Mouse (Mus musculus) erythroblast, adult 5-6 weeks (primary cell): ENCODE results near the gene Hoxc12. TPM values are rescaled to one million over a fixed set of nuclear protein-coding genes. Genes with fewer than 3 reads are reported as not detected.

Source experiments
- ATAC-seq: replicated peaks from 2 replicates; pipeline ENCODE4 v1.8.0; 2016; ENCODE audit warnings: moderate number of reproducible peaks, mild to moderate bottlenecking, moderate TSS enrichment, inconsistent platforms; ENCODE audit not compliant: poor library complexity, low FRiP score, severe bottlenecking
- total RNA-seq, 2 experiments: library from RNA; stranded (forward) in 1 of 2; stranded (reverse) in 1 of 2; fragments of 150-400 nt in 1 of 2; fragments of 200-764, 138-1000 nt in 1 of 2; gene quantifications; 2 replicates each; pipeline versions ENCODE4 v1.2.3 to v1.2.4; 2015 to 2017; ENCODE audit warnings: low replicate concordance in 2 of 2

Gene Hoxc12
- total RNA-seq, 2 experiments from 2014 or later, result not detected

DNA sequence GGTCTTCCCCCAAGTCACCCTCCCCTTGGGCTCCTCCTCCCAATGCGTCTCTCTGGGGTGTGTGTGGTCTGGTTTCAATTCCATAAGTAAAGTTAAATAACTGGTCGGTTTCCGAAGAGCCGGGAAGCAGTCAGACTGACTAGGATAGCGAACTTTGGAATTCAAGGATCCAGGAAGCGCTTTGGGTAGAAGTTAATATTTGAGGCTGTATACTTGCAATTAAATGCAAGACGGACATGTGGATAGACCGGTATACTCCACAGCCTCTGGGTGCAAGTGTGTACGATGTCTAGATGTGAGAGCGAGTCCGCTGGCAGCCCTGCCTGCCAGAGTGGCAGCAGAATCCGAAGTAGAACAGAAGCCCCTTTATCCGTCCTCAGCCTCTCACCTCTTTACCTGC is 25.9 kb downstream of the Hoxc12 start:
- ATAC-seq, result no peak

DNA sequence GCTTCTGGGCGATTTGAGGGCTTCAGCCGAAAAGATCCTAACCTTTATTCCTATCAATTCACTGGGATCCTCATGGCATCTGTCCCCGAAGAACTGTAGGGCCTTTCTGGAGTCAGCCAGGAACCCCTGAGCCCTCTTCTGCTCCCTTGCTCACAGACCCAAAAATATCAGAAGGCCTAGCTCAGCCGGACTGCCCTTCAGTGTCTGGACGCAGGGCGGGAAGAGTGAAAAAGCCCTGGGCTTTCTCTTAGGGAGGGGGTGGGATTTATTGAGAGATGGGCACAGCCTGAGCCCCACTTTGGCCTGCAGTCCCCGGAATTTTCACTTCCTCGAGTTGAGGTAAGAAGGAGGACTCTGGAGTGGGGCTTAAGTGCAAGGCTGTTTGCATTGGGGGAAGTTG is 26.7 kb downstream of the Hoxc12 start:
- no peak for ATAC-seq

DNA sequence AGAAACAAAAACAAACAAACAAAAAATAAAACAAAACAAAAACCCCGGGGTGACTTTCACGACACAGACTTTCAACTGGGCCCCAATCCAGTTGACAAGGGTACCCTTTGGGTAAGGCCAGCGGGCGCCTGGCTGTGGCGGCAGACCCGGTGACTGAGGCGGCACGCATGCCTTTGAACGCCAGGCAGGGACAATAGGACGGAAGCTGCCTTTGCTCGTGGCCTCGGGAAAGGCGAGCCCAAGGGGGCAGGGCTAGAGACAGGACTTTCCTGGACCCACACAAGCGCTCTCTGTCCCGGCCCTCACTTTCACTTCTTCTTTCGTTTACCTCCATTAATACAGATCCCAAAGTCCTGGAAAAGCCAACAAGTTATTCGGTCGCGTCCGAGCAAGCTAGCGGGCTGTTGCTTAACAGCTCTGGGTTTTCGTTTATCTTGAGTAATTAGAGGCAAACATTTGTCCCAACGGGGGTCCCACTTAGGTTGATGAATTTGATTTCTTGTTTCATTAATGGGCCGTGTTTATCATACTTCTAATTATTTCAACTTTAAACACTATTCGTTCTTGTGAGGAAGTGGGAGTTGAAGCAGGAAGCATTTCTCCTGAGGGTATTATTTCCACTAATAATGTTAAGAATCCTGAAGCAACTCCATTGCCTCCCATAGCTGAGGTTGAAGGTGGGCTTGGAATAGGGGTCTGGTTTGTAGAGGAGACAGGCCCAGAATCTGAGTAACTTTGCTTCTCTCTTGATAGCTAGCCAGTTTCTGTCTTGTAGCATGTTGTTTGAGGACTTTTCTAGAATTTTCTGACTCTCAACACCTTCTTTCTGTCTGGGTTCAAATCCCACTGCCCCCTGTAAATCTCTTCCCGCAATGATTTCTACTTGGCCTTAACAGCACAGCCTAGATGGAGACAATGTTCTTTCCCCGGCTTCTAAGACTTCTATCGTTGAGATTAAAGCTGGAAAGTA is 27.4 kb downstream of the Hoxc12 start:
- no peak for ATAC-seq

DNA sequence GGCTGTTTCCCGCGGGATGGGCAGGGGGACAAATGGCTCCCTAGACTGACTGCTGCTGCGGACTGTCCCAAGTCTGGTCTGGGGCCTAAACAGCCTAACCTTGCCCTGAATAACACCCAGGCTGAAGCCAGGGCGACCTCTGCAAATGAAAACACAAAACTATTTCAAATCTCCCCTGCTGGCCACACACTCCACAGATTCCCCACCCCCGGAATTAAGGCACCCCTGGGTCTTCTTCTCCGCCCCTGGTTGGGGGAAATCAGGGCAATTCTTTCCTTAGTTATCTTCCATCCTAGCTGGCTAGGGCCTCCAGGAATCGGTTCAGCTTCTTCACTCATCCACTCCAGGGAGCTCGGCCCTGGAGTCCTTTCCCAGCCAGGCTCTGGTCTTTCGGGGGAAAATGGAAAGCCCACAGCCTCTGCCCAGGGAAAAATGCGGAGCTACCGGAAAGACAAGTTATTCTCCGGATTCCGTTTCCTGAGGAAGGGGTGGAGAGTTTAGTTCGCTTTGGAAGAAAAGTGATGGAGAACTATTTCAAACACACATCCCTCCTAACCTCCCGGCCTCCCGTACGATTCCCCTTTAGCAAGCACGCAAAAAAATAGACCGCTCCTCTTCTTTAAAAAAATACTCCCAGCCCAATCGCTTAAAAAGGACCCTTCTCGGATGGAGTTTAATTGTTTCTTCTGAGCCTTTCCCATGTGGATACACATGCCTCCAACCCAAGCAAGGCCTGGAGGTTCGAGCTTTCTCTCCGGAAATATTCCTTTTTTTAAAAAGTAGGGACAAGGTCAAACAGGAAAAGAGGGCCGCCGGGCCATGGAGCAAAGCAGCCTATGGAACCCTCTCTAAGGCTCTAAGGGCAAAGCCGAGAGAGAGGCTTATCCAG is 28.7 kb downstream of the Hoxc12 start:
- no peak for ATAC-seq

DNA sequence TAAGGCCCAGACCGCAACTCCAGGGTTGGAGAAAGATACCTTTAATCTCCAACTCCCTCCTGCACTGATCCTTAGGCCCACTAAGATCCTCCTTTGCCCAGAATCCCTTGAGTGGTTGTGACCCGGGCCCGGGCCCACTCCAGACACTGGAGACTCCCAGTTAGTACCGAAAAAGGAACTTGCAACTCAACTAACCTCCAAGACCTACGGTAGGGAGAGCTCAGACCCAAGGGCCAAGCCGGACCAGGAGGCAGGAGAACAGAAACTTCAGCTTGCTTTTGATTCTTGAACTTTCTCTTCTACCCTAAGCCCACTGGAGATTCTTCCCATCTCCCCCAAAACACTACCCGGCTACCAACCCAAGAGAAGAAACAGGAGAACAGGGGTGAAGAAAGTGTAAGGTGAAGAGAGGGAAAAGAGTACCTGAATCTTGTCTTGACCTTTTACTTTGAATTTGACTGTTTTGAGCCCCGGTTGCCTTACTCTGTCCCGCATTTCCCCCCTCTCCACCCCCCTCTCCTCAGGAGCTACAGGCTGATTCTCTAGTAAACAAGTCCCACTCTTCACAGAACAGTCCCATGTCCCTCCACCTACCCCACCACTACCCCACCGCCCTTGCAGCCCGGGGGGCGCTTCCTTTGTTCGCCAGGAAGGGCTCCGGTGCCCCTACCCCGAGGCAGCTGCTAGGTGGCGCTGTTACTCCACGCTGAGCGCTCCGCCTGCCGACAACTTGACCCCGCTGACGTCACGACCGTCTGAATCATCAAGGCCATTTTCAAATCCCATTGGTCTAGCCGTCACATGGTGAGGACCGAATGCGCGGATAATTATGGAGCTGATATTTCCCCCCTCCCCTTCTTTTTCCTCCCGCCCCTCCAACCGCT is 29.6 kb downstream of the Hoxc12 start:
- no peak for ATAC-seq

DNA sequence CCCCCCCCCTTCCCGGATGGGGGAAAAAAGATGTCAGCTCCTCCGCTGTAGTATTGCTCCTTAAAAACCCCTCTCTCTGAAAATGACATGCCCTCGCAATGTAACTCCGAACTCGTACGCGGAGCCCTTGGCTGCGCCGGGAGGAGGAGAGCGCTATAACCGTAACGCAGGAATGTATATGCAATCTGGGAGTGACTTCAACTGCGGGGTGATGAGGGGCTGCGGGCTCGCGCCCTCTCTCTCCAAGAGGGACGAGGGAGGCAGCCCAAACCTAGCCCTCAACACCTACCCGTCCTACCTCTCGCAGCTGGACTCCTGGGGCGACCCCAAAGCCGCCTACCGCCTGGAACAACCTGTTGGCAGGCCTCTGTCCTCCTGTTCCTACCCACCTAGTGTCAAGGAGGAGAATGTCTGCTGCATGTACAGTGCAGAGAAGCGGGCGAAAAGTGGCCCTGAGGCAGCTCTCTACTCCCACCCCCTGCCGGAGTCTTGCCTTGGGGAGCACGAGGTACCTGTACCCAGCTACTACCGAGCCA is 30.3 kb downstream of the Hoxc12 start, which contains the start of gene Hoxc10:
Gene Hoxc10, plus strand, starts transcription at position 21 of the 536 bp plus-strand sequence.
- ATAC-seq, result no peak

DNA sequence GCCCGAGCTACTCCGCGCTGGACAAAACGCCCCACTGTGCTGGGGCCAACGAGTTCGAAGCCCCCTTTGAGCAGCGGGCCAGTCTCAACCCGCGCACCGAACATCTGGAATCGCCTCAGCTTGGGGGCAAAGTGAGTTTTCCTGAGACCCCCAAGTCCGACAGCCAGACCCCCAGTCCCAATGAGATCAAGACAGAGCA is 30.7 kb downstream of the Hoxc12 start, which contains the start of gene Hoxc5:
Gene Hoxc5, plus strand, starts transcription at position 132 of the 199 bp plus-strand sequence.
- ATAC-seq, result no peak

DNA sequence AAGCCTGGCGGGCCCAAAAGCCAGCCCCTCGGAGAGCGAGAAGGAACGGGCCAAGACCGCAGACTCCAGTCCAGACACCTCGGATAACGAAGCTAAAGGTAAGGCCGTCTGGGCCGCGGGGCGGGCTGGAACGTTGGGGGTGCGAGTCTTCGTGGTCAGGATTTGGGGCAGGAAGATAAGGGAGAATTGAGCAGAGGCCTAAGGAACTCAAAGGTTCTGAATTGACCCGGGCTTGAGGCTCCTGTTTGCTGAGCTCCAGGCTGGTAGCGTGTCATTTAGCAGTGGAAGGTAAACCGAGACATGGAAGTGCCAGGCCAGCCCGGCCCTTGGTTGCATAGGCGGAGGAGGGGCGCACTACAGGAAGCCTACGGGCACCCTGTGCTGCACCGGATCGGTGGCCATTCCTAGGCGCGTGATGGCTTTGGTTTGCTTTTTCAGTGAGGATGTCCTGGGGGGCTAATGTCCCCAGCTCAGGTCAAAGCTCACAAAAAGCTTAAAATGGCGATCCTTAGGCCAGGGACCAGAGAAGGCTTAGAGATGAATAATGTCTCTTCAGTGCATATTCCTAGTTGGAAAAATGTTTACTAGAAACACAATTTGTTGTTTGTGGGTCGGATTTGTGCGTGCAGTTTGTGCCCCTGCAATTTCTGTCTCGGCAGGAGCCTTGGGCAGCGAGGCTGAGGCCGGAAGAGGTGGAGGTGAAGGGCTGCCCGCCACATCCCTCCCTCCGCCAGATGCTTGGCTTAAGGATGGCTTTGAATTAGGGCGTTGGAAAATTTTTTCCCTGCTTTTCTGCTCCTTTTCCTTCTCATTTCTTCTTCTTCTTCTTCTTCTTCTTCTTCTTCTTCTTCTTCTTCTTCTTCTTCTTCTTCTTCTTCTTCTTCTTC is 31.2 kb downstream of the Hoxc12 start:
- no peak for ATAC-seq

DNA sequence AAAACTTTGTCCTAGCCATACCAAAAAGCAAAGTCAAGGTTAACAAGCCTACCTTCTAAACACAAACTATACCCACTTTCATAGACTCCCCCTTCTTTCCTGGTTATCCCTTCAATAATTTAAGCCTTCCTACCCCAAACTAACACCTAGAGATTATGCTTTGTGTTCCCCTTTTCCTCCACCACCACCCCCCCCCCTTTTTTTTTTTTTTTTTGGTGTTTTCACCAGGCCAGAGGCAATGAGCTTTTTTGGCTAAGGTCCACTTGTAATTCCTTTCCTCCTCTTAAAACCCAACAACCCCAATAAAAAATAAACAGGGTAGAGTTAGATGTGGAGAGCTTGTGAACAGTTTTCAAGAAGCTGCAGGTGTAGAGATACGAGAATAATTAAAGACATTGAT is 32.7 kb downstream of the Hoxc12 start:
- ATAC-seq, result no peak

DNA sequence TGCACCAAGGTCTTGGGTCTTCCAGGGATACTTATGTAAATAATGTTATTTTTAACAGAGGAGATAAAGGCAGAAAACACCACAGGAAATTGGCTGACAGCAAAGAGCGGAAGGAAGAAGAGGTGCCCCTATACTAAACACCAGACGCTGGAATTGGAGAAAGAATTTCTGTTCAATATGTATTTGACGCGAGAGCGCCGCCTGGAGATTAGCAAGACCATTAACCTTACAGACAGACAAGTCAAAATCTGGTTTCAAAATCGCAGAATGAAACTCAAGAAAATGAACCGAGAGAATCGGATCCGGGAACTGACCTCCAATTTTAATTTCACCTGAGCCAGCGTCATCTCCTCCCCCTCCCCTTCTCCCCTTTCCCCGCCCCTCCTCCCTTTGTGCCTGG is 34.2 kb downstream of the Hoxc12 start:
- no peak for ATAC-seq

DNA sequence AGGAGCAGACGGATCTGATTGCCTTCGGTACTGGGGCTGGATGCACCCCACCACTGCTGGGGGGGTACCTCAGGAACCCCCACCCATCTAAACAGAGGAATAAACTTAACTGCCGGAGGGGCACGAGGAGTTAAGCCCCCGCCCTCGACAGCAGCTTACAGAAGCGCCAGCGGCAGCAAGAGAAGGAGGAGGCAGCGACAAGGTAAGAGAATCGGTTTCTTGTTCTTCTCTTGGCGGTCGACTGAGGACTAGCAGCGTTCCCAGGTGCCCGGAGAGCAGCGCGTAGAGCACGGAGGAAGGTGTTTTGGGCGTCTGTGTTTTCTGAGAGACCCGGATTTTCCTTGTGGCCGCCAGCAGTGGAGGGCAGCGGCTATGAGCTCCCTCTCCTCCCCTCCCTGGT is 35.7 kb downstream of the Hoxc12 start:
- ATAC-seq, result no peak

DNA sequence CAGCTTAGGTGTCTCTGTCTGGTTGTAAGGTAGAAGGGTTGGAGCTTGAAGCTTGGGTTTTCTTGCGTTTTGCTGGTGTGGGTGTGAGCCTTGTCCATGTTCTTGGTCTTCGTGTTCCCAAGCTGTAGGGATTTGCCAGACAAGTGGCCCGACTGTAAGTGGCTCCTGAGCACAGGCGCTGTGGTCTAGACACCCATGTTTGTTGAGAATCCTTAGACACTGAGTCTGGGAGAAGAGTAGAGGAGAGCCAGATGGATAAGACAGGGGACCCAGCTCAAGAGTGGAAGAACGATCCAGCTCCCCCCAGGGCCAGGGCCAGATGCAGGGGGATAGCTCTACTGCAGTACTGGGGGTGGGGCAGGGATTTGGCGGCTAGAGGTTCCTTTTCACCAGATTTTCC is 36.2 kb downstream of the Hoxc12 start:
- ATAC-seq, result no peak

DNA sequence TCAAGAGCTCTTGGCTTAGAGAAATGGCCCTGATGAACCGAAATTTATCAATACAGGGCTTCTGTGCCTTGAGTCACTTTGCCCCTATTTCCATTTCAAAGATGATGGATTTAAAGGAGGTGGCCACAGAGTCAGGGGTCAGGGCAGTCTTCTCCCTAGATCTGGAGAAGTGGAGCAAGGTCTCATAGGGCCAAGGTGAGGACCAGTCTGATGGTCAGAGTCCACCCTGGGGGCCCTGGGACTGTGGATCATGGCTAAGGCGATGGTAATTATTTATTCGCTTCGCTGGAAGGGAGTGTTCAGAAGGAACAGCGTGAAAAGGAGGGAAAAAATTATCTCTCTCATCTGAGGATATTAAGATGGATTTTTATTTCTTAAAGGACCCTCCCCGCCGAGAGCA is 38.5 kb downstream of the Hoxc12 start:
- ATAC-seq, result no peak

DNA sequence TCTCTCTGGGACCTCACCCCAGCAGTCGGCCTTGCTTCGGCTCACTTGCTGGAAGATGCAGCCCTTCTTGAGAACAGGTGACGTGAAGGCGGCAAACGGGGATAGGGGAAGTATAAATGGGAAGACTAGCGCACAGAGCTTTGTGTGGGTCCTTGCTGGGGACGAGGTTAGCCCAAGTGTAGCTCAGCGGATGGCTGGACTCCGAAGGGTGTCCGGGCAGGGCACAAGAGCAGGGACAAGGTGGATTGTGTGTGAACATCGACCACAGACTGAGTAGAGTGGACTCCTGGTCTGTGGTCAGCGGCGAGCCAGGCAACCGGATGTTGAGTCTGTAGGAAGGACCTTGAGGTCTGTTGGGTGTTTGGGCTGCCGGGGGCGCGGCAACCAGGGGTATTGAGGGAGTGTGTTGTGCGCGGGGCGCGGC is 39.1 kb downstream of the Hoxc12 start:
- no peak for ATAC-seq

DNA sequence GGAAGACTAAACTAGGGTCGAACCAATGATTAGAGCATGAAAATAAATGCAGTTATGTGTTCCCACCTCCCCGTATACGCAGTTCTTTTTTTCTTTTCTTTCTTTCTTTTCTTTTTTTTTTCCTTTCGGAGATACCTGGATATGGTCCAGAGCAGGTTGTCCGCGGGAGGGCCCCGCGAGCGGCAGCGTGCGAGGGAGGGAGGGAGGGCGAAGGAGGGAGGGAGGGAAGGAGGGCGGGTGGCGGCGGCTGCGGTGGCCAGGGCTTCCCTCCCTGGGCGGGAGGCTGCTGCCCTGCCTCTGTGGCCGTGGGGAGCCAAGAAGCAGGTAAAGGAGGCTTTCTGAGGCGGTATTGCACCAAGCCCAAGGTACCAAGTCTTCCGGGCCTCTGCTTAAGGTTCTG is 39.6 kb downstream of the Hoxc12 start, which contains the start of gene Hoxc9:
Gene Hoxc9, plus strand, starts transcription at position 269 of the 400 bp plus-strand sequence.
- ATAC-seq, result no peak

DNA sequence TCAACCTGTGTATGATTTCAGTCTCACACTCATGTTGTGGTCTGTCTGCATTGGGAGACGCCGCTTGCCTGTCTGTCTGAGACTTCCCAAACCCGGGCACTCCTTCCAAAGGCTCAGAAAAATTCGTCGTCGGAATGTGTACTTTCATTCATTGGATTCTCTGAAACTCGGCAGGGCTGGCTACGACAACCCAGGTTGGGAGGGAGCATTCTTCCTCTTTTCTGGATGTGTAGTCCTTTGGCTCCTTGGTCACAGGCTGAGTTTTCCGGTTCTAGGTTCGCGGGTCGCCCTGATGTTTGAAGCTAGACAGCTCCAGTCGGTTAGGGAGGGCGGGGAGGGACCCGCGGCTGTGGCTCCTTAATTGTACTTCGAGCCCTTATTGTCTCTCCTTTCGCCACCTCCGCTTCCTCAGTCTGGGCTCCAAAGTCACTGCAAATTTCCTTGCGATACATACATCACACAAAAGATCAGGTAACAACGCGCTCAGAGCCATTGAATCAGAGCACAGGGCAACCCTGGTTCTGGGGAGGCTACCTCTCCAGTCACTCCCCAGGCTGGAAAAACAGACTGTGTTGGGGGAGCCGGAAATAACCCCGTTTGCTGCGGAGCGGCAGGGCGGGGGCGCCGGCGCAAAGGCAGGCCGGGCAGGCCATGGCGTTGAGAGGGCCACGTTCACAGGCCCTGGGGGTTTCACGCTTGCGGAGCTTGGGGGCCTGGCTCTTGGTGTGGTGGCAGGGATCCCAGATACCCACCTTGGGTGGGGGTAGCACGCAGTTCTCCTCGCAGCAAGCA is 40.3 kb downstream of the Hoxc12 start:
- no peak for ATAC-seq

DNA sequence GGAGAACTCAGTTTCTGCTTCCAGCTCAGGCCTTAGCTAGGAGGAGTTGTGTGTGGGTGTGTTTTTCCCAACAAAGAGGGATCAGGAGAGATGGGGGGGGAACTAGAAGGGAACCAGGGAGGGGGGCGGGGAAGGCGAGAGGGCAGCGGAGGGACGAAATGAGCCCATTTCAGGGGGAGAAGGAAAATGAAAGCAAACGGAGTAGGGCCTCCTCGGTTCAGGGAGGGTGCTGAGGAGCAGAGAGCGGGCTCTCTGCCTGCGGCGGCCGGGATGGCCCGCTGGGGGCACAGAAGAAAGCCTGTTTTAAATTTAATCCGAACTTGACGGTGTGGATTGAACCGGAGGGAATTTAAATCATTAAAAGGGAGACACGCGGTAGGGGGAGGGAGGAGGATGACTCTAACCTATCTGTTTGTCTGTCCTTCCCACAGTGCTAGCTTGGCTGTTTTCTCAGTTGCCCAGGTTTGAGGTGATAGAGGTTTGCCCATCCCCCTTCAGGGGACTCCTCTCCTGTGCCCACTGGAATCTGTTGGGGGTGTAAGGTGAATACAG is 40.9 kb downstream of the Hoxc12 start:
- ATAC-seq, result no peak
